In the genomic region with DNA sequence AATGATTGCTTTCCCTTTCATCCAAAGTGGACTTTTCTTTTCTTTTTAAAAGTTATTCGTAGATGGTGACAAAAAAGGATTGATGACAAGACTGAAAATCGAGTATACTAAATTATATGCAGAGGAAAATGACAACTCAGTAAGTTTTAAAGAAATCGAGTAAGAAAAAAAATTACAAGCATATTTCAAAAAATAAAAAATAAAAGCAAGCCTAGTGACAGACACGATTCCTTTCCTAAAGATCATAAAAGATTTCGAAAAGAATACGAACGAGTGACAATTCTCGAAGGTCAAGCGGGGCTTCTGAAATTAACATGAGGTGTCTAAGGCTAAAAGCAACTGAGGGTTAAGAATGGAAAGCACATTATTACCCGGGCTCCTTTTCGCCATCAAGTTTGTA, we compare ENCODE assay signal across 9 mouse cellular contexts. TPM values are rescaled to one million over a fixed set of nuclear protein-coding genes. Genes with fewer than 3 reads are reported as not detected.
DNase-seq lines count a peak whose midpoint lies in the region; ATAC-seq and TF ChIP-seq lines count a peak whose summit lies in the region.
"Had no signal": no experiment of that assay in that cellular context is flagged by ENCODE, and none has a peak within 500 bp of the region (broad histone marks: within the 10 kb centered on the region; RNA-seq: fewer than 3 reads in every experiment).

No protein-coding gene starts in this region.

- no peak for TF ChIP-seq POLR2A in bone marrow macrophage, adult 2 months (IDR thresholded peaks at IDR 0.05; ENCODE audit: borderline replicate concordance, low read depth, low read length)

- ATAC-seq in kidney, embryonic 15.5 days (replicated peaks; ENCODE audit: low FRiP score), result no peak
- no peak for ATAC-seq in hindbrain, embryonic 14.5 days (ENCODE audit: low FRiP score)
- ATAC-seq in midbrain, embryonic 14.5 days (ENCODE audit: low FRiP score, low TSS enrichment), result no peak

- no peaks in the 10 kb centered on the region for H3K9me3 ChIP-seq in kidney, embryonic 15.5 days (replicated peaks)
- no peaks in the 10 kb centered on the region for H3K9me3 ChIP-seq in hindbrain, embryonic 14.5 days (ENCODE audit: control insufficient read depth, low read length)
- H3K9me3 ChIP-seq in midbrain, embryonic 14.5 days (ENCODE audit: control insufficient read depth, low read length), result no peaks in the 10 kb centered on the region

- H3K4me1 ChIP-seq in kidney, embryonic 15.5 days, result peaks cover 17% of the 10 kb centered on the region
- H3K4me1 ChIP-seq in bone marrow macrophage, adult 2 months (ENCODE audit: control insufficient read depth, insufficient read depth, low read length), result peaks cover 9% of the 10 kb centered on the region
- H3K4me1 ChIP-seq in hindbrain, embryonic 14.5 days (replicated peaks; ENCODE audit: control insufficient read depth, insufficient read depth, low read length), result peaks cover 15% of the 10 kb centered on the region; the same call in 1 of the 2 replicates
- no peaks in the 10 kb centered on the region; the same call in 1 of the 2 replicates for H3K4me1 ChIP-seq in midbrain, embryonic 14.5 days (ENCODE audit: control insufficient read depth, insufficient read depth, low read length)

- DNase-seq in kidney, adult 8-10 months, result no peak
- DNase-seq in hindbrain, embryonic 14.5 days (ENCODE audit: low spot score), result no peak
- no peak for DNase-seq in midbrain, embryonic 14.5 days
- no peak for DNase-seq in cerebellum, adult 9-10 months
- no peak for DNase-seq in adrenal gland, postnatal 10 days
- DNase-seq in layer of hippocampus, adult 8-10 months (ENCODE audit: low spot score in 2 of 2), result no peak
- DNase-seq: gastrocnemius, postnatal 36 days had no signal

- 1% methylated on average over 11 of the region's 11 CpGs for WGBS in kidney, embryonic 15.5 days
- 1% methylated on average over 11 of the region's 11 CpGs for WGBS in hindbrain, embryonic 14.5 days
- WGBS in midbrain, embryonic 14.5 days, result 3% methylated on average over 11 of the region's 11 CpGs

- H3K36me3 ChIP-seq in kidney, embryonic 15.5 days, result no peaks in the 10 kb centered on the region
- H3K36me3 ChIP-seq in hindbrain, embryonic 14.5 days (replicated peaks; ENCODE audit: control insufficient read depth, insufficient read depth), result no peaks in the 10 kb centered on the region
- no peaks in the 10 kb centered on the region for H3K36me3 ChIP-seq in midbrain, embryonic 14.5 days (ENCODE audit: control insufficient read depth, insufficient read depth, low read length)

- H3K9ac ChIP-seq in kidney, embryonic 15.5 days, result peak overlapping the region; percentile 97
- H3K9ac ChIP-seq in hindbrain, embryonic 14.5 days, result peak overlapping the region; percentile 85
- peak overlapping the region; percentile 77 for H3K9ac ChIP-seq in midbrain, embryonic 14.5 days (replicated peaks; ENCODE audit: low read length)

- H3K4me2 ChIP-seq in kidney, embryonic 15.5 days, result peak overlapping the region; percentile 84
- peak overlapping the region; percentile 61 for H3K4me2 ChIP-seq in hindbrain, embryonic 14.5 days (replicated peaks)
- peak overlapping the region; percentile 61 for H3K4me2 ChIP-seq in midbrain, embryonic 14.5 days (ENCODE audit: low read length)

- H3K27ac ChIP-seq in kidney, embryonic 15.5 days, result peak overlapping the region; percentile 95
- peak overlapping the region; percentile 73 for H3K27ac ChIP-seq in bone marrow macrophage, adult 2 months (ENCODE audit: insufficient read depth, low read depth, low read length)
- peak overlapping the region; percentile 98 for H3K27ac ChIP-seq in hindbrain, embryonic 14.5 days
- H3K27ac ChIP-seq in midbrain, embryonic 14.5 days (replicated peaks; ENCODE audit: low read depth, low read length), result peak overlapping the region; percentile 93

- no peak for TF ChIP-seq CTCF in bone marrow macrophage, adult 2 months (IDR thresholded peaks at IDR 0.05; ENCODE audit: low read depth, low read length)

- no peaks in the 10 kb centered on the region for H3K27me3 ChIP-seq in kidney, embryonic 15.5 days
- H3K27me3 ChIP-seq in hindbrain, embryonic 14.5 days (ENCODE audit: control insufficient read depth, insufficient read depth, low read length), result no peaks in the 10 kb centered on the region
- H3K27me3 ChIP-seq in midbrain, embryonic 14.5 days (ENCODE audit: control insufficient read depth, insufficient read depth, low read length), result no peaks in the 10 kb centered on the region

- H3K4me3 ChIP-seq in kidney, embryonic 15.5 days (replicated peaks), result peak overlapping the region; percentile 99
- H3K4me3 ChIP-seq in bone marrow macrophage, adult 2 months (ENCODE audit: insufficient read depth, low read length), result peak overlapping the region; percentile 98
- peak overlapping the region; percentile 83 for H3K4me3 ChIP-seq in hindbrain, embryonic 14.5 days (replicated peaks; ENCODE audit: low read length)
- H3K4me3 ChIP-seq in midbrain, embryonic 14.5 days (replicated peaks; ENCODE audit: low read depth, low read length), result peak overlapping the region; percentile 63

RNA-seq across cellular contexts. Expression of a gene that starts 1.0 kb away (rescaled TPM):
- polyA plus RNA-seq in kidney, embryonic 15.5 days (2015; fragmentation: Nextera tagmentation; extraction: Ambion mirVana), result 130 and 144 TPM in 2 replicates
- 61.2 and 67.7 TPM in 2 replicates for polyA plus RNA-seq in bone marrow macrophage, adult 2 months (2012; ENCODE audit: insufficient read depth, insufficient read length, missing spikeins)
- polyA plus RNA-seq in hindbrain, embryonic 14.5 days (2014; fragmentation: Nextera tagmentation; extraction: Ambion mirVana), result 162 TPM in 2 replicates
- polyA plus RNA-seq in midbrain, embryonic 14.5 days (2014; fragmentation: Nextera tagmentation; extraction: Ambion mirVana), result 162 and 163 TPM in 2 replicates
- 100 to 1,000 TPM; 125 to 127 TPM for total RNA-seq in adrenal gland, postnatal 10 days (2021)
- 10 to 100 TPM; 69.8 to 79.5 (median 73.1) TPM for total RNA-seq in layer of hippocampus, adult 8-10 months (2022)

RNA-seq across cellular contexts. Expression of a gene that starts 17.4 kb away (rescaled TPM):
- 9.1 and 11.9 TPM in 2 replicates for polyA plus RNA-seq in kidney, embryonic 15.5 days (2015; fragmentation: Nextera tagmentation; extraction: Ambion mirVana)
- polyA plus RNA-seq in bone marrow macrophage, adult 2 months (2012; ENCODE audit: insufficient read depth, insufficient read length, missing spikeins), result 32.3 and 33.1 TPM in 2 replicates
- 7.0 and 9.4 TPM in 2 replicates for polyA plus RNA-seq in hindbrain, embryonic 14.5 days (2014; fragmentation: Nextera tagmentation; extraction: Ambion mirVana)
- polyA plus RNA-seq in midbrain, embryonic 14.5 days (2014; fragmentation: Nextera tagmentation; extraction: Ambion mirVana), result 8.7 and 8.9 TPM in 2 replicates
- 10 to 100 TPM; 23.0 to 23.7 TPM for total RNA-seq in adrenal gland, postnatal 10 days (2021)
- total RNA-seq in layer of hippocampus, adult 8-10 months (2022), result 10 to 100 TPM; 26.0 to 31.9 (median 30.4) TPM

RNA-seq across cellular contexts. Expression of a gene that starts 21.2 kb away (rescaled TPM):
- 156 and 171 TPM in 2 replicates for polyA plus RNA-seq in kidney, embryonic 15.5 days (2015; fragmentation: Nextera tagmentation; extraction: Ambion mirVana)
- 84.1 and 85.8 TPM in 2 replicates for polyA plus RNA-seq in bone marrow macrophage, adult 2 months (2012; ENCODE audit: insufficient read depth, insufficient read length, missing spikeins)
- polyA plus RNA-seq in hindbrain, embryonic 14.5 days (2014; fragmentation: Nextera tagmentation; extraction: Ambion mirVana), result 149 and 161 TPM in 2 replicates
- 150 and 153 TPM in 2 replicates for polyA plus RNA-seq in midbrain, embryonic 14.5 days (2014; fragmentation: Nextera tagmentation; extraction: Ambion mirVana)
- total RNA-seq in adrenal gland, postnatal 10 days (2021), result 10 to 100 TPM; 79.6 to 86.2 TPM
- total RNA-seq in layer of hippocampus, adult 8-10 months (2022), result 10 to 100 TPM; 88.0 to 94.1 (median 90.9) TPM

RNA-seq across cellular contexts. Expression of a gene that starts 21.6 kb away (rescaled TPM):
- polyA plus RNA-seq in kidney, embryonic 15.5 days (2015; fragmentation: Nextera tagmentation; extraction: Ambion mirVana), result 0.83 TPM in 1 of 2 replicates, not detected in the other
- polyA plus RNA-seq in bone marrow macrophage, adult 2 months (2012; ENCODE audit: insufficient read depth, insufficient read length, missing spikeins), result not detected in 2 replicates
- polyA plus RNA-seq in hindbrain, embryonic 14.5 days (2014; fragmentation: Nextera tagmentation; extraction: Ambion mirVana), result 0.56 and 0.66 TPM in 2 replicates
- polyA plus RNA-seq in midbrain, embryonic 14.5 days (2014; fragmentation: Nextera tagmentation; extraction: Ambion mirVana), result 0.72 and 0.74 TPM in 2 replicates
- under 1 TPM in 1 of 2 experiments, not detected in 1; 0.97 TPM for total RNA-seq in adrenal gland, postnatal 10 days (2021)
- total RNA-seq in layer of hippocampus, adult 8-10 months (2022), result under 1 TPM in 1 of 4 experiments, not detected in 3; 0.85 TPM
- total RNA-seq: gastrocnemius, postnatal 36 days had no signal

RNA-seq across cellular contexts. Expression of a gene that starts 26.2 kb away (rescaled TPM):
- 64.9 and 65.9 TPM in 2 replicates for polyA plus RNA-seq in kidney, embryonic 15.5 days (2015; fragmentation: Nextera tagmentation; extraction: Ambion mirVana)
- 28.3 and 28.9 TPM in 2 replicates for polyA plus RNA-seq in bone marrow macrophage, adult 2 months (2012; ENCODE audit: insufficient read depth, insufficient read length, missing spikeins)
- polyA plus RNA-seq in hindbrain, embryonic 14.5 days (2014; fragmentation: Nextera tagmentation; extraction: Ambion mirVana), result 77.3 and 78.6 TPM in 2 replicates
- 78.3 and 91.6 TPM in 2 replicates for polyA plus RNA-seq in midbrain, embryonic 14.5 days (2014; fragmentation: Nextera tagmentation; extraction: Ambion mirVana)
- total RNA-seq in adrenal gland, postnatal 10 days (2021), result 10 to 100 TPM; 38.9 to 48.2 TPM
- total RNA-seq in layer of hippocampus, adult 8-10 months (2022), result 10 to 100 TPM; 34.9 to 45.0 (median 41.7) TPM
